Mouse (Mus musculus) embryo, embryonic 9.5 days (tissue): Measurements from ENCODE around the gene Prpf38b.

Experiments
- DNase-seq: peaks from one replicate; pipeline ENCODE4 v3.0.0-alpha.2; 2017; ENCODE audit errors: extremely low spot score

Prpf38b gene

DNA sequence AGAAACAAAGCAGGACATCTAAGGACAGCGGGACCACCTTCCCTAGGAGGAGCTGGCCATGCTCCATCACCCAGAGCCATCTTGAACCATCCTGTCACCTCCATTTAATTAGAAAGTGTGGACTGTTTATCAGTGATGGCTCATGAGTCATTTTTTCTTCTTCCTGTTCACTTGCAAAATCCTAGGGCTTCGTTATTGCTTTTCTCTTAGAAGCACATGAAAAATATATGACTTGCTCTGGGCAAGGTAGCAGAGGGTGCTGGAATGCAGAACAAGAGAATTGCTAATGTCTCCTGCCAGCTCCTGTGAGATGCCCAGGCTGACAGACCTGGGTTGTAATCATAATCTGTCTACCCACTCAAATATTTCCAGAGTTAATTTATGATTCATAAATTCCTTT lies 50.7 kb downstream of the Prpf38b start:
- no peak for DNase-seq

DNA sequence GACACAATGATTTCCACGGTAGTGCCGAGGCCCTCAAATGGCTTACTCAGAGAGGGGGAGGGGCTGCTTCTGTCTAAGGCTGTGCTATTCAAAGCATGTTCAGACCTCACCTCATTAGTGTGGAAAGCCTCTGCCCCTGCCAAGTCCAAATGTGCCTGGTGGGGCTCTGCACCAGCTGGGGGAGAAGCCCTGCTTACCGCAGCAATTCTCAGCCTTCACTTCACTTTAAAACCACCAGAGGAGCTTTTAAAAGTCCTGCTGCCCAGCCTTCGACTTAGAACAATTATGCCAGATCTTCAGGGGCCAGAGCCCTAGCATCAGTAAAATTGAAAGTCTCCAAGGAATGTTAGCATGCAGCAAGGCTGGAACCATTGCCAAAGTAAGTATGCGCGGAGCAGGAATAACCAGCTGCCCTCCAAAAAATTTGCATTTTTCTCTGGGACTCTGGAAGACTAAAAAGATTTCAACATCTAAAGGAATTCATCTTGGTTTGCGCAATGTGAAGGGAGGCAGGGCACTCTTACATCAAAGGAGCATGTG lies 53.2 kb downstream of the Prpf38b start:
- DNase-seq = peak; percentile 38

DNA sequence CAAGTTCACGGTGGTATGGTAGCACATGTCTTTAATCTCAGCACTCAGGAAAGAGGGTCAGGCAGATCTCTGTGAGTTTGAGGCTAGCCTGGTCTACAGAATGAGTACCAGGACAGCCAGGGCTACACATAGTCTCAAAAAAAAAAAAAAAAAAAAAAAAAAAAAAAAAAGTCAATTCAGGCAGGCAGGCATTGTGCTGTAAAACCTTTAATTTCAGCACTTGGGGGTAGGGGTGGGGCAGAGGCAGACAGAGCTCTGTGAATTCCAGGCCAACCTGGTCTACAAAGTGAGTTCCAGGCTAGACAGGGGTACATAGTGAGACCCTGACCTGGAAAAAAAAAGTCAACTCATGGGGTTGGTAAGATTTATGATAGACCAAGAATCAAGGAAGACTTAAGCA lies 53.8 kb downstream of the Prpf38b start:
- DNase-seq = no peak

DNA sequence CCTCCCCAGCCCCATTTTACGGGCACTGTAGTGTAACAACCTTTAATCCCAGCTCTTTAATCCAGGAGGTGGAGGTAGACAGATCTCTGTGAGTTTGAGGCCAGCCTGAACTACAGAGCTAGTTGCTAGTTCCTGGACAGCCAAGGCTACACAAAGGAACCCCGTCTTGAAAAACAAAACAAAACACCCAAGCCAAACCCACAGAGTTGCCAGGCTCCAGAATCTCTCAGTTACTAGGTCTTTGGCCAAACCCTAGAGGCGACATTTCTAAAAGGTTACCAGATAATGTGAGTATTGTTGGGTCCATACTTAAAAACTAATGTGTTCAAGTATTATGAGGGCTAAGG lies 54.4 kb downstream of the Prpf38b start:
- no peak for DNase-seq

DNA sequence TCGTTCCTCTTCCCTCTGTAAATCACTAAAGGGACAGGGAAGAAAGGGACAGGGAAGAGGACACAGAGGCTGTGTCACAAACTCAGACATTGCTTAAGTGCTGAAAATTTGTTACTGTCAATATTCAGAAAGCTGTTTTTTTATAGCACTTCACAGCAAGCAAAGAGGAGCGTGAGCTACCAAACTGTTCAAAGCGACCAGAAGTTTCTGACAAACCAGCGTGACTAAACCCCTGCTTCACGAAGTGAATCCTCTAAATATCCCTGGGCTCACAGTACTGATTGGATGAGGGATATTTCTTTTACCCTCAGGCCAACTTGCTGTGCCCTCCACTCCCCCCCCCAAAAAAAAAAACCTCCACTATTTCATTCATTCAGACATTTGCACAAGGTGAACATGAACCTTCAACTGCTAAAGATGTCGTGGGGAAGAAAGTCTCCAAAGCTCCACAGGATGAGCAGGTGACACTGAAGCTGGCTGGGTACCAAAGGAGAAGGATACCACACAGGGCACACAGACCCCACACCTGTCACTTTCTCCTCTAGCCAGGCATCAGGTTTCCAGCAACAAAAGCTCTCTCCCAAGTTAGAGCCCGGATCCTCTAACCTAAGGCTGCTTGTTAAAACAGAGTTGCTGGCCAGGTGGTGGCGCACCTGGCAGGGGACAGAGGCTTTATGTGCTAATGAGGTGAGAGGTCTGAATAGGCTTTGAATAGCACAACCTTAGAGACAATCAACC lies 55.0 kb downstream of the Prpf38b start:
- peak; percentile 37 for DNase-seq

DNA sequence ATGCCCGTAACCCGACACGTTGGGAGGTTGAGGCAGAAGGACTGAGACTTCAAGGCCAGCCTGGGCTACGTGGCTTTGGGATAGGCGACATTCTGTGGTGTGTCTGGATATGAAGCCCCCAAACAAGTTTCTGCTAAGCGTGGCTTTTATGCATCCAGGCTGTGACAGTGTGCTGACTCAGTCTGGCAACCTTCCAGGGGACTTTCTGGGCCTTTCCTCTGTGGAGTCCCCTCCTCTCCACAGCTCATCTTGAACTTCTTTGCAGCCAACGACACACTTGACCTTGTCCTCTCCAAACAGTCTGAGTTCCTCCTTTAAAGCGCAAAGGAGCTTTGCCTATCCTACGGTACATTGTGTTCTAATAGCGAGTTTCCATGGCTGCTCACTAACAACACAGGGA lies 55.7 kb downstream of the Prpf38b start:
- no peak for DNase-seq

DNA sequence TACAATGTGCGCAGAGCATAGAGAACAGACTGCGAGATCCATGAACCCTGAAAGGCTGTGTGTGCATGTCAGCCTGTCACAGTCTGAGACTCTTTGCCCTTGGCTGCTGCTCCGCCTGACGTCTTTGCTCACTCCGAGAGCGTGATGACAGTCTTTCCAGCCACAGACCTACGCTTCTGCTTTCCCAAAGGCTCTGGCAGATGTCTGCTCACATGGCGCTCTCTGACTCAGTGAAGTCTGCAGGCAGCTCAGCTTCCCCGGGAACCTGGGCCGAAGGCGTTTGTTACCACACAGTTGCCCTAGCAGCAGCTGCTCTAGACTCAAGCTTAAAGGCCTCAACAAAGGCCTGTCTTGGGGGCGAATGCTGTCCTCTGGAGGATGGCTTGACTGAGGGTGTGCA lies 56.2 kb downstream of the Prpf38b start:
- DNase-seq = no peak

DNA sequence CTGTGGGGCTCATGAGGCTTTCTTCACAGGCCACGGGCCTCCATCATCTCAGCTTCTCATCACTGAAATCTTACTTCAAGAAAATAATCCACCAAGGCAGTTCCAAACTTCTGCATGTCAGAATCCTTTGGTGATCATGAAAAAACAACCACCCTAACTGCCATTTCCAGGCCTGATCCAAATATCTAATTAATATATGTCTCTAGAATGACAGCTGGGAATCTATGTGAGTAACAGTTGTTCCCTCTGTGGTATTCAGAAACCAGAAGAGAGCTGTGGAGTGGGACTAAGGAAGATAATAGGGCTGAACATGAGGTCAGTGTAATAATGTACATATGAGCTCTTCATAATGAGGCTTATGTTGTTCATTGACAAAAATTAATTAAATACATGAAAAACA lies 58.3 kb downstream of the Prpf38b start:
- DNase-seq = no peak
